Mouse (Mus musculus) spleen, embryonic (tissue): ENCODE measurements around the gene Gm20683.

Experiments used
- CTCF ChIA-PET: fragments of 350-600 bp; sonication (Branson Sonifier 250); formaldehyde crosslinking; loops from one replicate; lab custom pipeline; 2022; lab: Charles Lee

Gene Gm20683

GRCm38 (mm10) chr17:25841117-25841880, at the start of gene Gm20683:
Gm20683 (minus strand) TSS chr17:25841763.
- CTCF ChIA-PET = no interaction called here

DNA sequence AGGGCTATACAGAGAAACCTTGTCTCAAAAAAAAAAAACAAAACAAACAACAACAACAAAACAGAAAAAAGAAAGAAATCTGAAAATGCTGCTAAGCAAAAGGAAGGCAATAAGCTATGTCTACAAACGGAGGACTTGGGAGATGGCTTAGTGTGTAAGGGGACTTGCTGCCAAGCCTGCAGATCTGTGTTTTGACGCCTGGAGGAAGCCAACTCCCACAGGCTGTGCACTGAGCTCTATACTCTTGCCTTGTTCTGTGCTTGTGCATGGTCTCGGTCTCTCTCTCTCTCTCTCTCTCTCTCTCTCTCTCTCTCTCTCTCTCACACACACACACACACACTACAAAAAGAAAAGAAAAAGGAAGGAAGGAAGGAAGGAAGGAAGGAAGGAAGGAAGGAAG, 47.3 kb upstream of the Gm20683 start:
- CTCF ChIA-PET = no interaction called here

DNA sequence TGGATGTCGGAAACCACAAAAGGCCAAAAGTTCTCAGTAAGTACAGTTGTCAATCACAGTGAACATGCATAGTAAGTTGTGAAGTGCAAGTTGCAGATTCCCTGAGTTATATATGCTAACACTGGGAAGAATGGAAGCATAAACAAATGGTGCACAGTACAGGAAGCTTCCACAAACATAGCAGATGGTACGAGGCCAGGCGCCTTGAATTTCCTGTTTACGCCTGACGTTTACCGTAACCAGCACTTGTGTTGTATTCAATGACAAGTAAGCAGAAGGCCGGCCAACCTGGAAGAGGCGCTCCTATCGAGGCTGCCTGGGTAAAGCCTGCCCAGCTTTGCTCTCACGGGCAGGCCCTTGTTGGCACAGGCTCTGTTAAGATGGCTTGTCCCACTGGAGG, 45.9 kb upstream of the Gm20683 start:
- CTCF ChIA-PET = no interaction called here

- CTCF ChIA-PET = interaction anchor here (0.6 kb wide), 2 partner anchors 252 to 1458 kb away, joined by 3 to 12 read pairs; partner anchors contain the start of gene Axin1
Measured at GRCm38 (mm10) chr17:25886806-25887205, 45.2 kb upstream of the Gm20683 start.

DNA sequence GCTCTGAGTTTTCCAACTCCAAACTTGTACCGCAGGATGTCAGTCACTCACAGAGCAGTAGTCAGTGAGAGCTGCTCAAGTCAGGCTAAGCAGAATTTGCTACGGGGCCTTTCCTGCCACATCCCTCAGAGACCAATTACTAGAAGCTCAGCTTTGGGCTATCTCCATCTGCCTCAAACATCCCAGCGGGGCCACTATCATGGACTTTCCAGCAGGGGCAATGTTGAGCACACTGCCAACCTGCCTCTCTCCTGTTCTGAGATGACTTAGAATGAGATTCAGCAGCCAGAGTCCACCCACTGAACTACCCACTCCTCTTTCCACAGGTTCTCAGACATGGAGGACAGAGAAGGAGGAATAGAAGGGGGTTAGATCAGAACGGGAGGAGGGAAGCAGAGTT, 44.1 kb upstream of the Gm20683 start:
- CTCF ChIA-PET = no interaction called here

GRCm38 (mm10) chr17:25883824-25884223, 42.3 kb upstream of the Gm20683 start:
- CTCF ChIA-PET = interaction anchor here (0.5 kb wide), 1 partner anchor 129 kb away, joined by 3 read pairs; no protein-coding TSS in a partner anchor

DNA sequence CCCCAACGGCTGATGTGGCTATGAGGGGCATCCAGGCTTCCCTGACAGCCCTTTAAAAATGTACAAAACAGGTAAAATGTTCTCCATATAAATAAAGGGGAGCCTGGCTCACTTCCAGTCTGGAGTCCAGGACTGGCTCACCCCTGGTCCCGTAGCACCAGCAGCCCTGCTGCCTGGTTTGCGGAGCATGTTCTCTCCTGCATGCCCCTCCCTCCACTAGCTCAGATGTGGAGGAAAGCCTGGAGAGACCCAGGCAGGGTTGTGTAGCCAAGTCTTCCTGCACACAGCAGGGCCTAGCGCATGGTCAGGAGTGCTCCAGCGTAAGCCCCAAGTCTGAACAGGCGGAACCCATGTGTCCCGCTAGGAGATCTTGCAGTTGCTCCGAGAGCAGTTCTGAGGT, 41.7 kb upstream of the Gm20683 start:
- CTCF ChIA-PET = interaction anchor here (0.5 kb wide), 1 partner anchor 130 kb away, joined by 3 read pairs; no protein-coding TSS in a partner anchor

GRCm38 (mm10) chr17:25882306-25882705, 40.7 kb upstream of the Gm20683 start:
- CTCF ChIA-PET = no interaction called here

- CTCF ChIA-PET = no interaction called here
Measured at GRCm38 (mm10) chr17:25881691-25882090, 40.1 kb upstream of the Gm20683 start.

- CTCF ChIA-PET = no interaction called here
Measured at GRCm38 (mm10) chr17:25880913-25881641, 39.5 kb upstream of the Gm20683 start.

DNA sequence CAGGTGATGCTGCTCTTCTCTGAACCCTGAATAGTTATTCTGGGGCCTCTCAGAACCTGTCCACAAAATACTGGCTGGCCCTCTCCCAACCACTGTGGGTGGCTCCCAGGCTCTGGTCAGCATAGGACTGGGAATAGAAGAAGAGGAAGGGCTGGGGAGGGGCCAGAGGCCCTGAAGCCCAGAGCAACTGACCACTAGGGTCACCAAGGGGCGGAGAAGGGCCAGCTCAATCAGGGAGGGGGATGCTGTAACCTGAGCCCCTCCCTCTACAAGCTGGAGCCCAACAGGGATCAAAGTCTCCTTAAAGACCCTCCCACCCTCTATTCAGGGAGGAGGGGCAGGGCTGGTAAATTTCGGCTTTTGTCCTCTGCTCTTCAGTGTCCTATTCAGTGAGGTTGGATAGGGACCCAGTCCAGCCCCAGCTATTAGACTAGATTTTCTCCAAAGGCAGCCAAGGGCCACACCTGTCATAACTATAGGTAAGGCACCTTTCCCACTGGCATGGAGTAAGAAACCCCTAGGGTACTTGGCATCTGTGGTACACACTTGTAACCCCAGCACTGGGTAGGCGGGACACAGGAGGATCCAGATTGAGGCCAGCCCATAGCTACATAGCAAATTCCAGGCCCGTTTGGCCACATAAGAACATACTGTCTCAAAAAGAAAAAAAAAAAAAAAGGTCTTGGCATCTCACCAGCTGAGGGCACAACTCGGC, 38.8 kb upstream of the Gm20683 start, which contains the start of gene Wfikkn1:
Gene Wfikkn1 (minus strand): TSS at position 663 of the 715 bp plus-strand sequence.
- CTCF ChIA-PET = no interaction called here

- CTCF ChIA-PET = no interaction called here
Measured at GRCm38 (mm10) chr17:25879750-25880149, 38.2 kb upstream of the Gm20683 start.

DNA sequence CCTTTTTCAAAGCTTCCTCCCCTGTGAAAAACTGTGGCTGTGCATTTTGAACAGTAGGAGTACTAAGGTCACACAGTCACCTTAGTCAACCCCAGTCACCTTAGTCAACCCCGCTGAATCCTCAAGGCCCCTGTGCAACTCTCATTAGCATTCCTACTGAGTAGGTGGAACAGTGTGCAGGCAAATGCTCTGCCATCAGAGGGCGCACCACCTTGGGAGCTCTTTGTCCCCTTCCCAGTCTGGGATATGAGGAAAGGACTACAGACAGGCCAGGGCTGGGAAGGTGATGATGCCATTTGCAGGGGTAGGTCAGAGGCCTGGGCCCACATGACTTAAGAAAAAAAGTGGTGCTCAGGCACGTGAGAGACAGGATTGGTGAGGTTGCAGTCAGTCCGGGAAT, 37.7 kb upstream of the Gm20683 start:
- CTCF ChIA-PET = interaction anchor here (0.6 kb wide), 1 partner anchor 158 kb away, joined by 4 read pairs; no protein-coding TSS in a partner anchor

GRCm38 (mm10) chr17:25878611-25879180, 37.1 kb upstream of the Gm20683 start:
- CTCF ChIA-PET = interaction anchor here (0.6 kb wide), 1 partner anchor 159 kb away, joined by 4 read pairs; no protein-coding TSS in a partner anchor

- CTCF ChIA-PET = interaction anchor here (0.5 kb wide), 1 partner anchor 101 kb away, joined by 4 read pairs; no protein-coding TSS in a partner anchor
Measured at GRCm38 (mm10) chr17:25877741-25878610, 36.4 kb upstream of the Gm20683 start.

- CTCF ChIA-PET = no interaction called here
Measured at GRCm38 (mm10) chr17:25877025-25877424, 35.5 kb upstream of the Gm20683 start.

DNA sequence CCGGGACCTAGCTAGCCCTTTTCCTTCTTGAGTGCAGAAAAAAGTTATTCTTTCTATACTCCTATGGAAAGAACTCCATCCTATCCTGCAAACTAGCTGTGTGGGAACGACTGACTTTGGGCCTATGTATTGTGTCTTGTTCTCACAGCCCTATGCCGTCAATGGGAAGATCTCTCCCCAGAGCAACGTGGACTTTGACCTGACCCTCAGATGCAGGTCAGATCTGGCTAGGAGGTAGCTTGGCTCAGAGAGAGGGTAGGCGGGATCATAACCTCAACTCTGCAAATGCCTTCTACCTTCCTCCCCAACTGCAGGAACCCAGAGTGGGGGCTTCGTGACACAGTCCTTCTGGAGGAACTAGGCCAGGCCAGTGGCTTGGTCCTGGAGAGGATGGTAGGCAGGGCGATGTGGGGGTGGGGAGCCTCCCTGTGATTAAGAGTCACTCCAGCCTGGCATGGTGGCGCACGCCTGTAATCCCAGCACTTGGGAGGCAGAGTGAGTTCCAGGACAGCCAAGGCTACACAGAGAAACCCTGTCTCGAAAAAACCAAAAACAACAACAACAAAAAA, 34.9 kb upstream of the Gm20683 start:
- CTCF ChIA-PET = no interaction called here

- CTCF ChIA-PET = no interaction called here
Measured at GRCm38 (mm10) chr17:25875171-25876136, 33.9 kb upstream of the Gm20683 start.

DNA sequence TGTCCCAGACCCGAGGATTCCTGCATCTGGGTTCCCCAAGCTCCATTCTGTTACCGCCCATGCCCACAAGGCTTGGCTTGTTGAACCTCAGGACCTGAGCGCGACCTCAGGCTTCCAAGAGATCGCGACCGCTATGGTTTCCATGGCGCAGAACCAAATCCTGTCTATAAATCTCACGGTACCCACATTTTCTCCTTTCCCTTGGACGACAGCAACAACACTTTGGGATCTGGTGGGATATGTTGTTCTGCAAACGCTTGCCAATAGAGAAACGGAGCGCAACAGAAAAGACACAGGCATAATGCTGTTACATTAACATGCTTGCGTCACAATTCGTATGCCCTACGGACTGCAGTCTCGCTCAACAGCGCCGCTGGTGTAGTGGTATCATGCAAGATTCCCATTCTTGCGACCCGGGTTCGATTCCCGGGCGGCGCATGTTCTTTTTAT, 33.2 kb upstream of the Gm20683 start, which contains the start of gene Mettl26:
Gene Mettl26 (plus strand): TSS at position 354 of the 450 bp plus-strand sequence.
- CTCF ChIA-PET = no interaction called here
